Mouse (Mus musculus) Muller cell, postnatal 12 days (primary cell): ENCODE data around the gene Fbxo36.

Experiments used
- DNase-seq: peaks from one replicate; pipeline ENCODE4 v3.0.0-alpha.2; 2015; ENCODE audit errors: inconsistent ontology term

The Fbxo36 gene

GRCm38 (mm10) chr1:84855756-84856155, 16.1 kb downstream of the Fbxo36 start:
- no peak for DNase-seq

GRCm38 (mm10) chr1:84859597-84859996, 20.0 kb downstream of the Fbxo36 start:
- DNase-seq, result no peak

- no peak for DNase-seq
Measured at GRCm38 (mm10) chr1:84860360-84861254, 21.0 kb downstream of the Fbxo36 start.

- DNase-seq, result no peak
Measured at GRCm38 (mm10) chr1:84861255-84861630, 21.6 kb downstream of the Fbxo36 start.

- DNase-seq, result no peak
Measured at GRCm38 (mm10) chr1:84864645-84865044, 25.0 kb downstream of the Fbxo36 start.

- DNase-seq, result no peak
Measured at GRCm38 (mm10) chr1:84866231-84866630, 26.6 kb downstream of the Fbxo36 start.

GRCm38 (mm10) chr1:84866706-84867230, 27.1 kb downstream of the Fbxo36 start:
- no peak for DNase-seq

- DNase-seq, result no peak
Measured at GRCm38 (mm10) chr1:84868311-84868710, 28.7 kb downstream of the Fbxo36 start.

GRCm38 (mm10) chr1:84868841-84869240, 29.2 kb downstream of the Fbxo36 start:
- DNase-seq, result no peak

- no peak for DNase-seq
Measured at GRCm38 (mm10) chr1:84869498-84869897, 29.9 kb downstream of the Fbxo36 start.

- no peak for DNase-seq
Measured at GRCm38 (mm10) chr1:84871131-84871530, 31.5 kb downstream of the Fbxo36 start.

GRCm38 (mm10) chr1:84872105-84872504, 32.5 kb downstream of the Fbxo36 start:
- no peak for DNase-seq

- no peak for DNase-seq
Measured at GRCm38 (mm10) chr1:84872939-84873338, 33.3 kb downstream of the Fbxo36 start.

- DNase-seq, result no peak
Measured at GRCm38 (mm10) chr1:84877590-84877989, 37.9 kb downstream of the Fbxo36 start.

- no peak for DNase-seq
Measured at GRCm38 (mm10) chr1:84879571-84880120, 40.0 kb downstream of the Fbxo36 start.

GRCm38 (mm10) chr1:84881248-84882065, 41.8 kb downstream of the Fbxo36 start:
- peak; percentile 91 for DNase-seq

GRCm38 (mm10) chr1:84882066-84882532, 42.5 kb downstream of the Fbxo36 start:
- no peak for DNase-seq

- DNase-seq, result no peak
Measured at GRCm38 (mm10) chr1:84882937-84883336, 43.3 kb downstream of the Fbxo36 start.

- no peak for DNase-seq
Measured at GRCm38 (mm10) chr1:84883889-84884288, 44.2 kb downstream of the Fbxo36 start.

GRCm38 (mm10) chr1:84885174-84885573, 45.5 kb downstream of the Fbxo36 start:
- no peak for DNase-seq

- no peak for DNase-seq
Measured at GRCm38 (mm10) chr1:84885921-84886320, 46.3 kb downstream of the Fbxo36 start.
